Comparison of ENCODE assay signal across 32 mouse cellular contexts in the genomic region with DNA sequence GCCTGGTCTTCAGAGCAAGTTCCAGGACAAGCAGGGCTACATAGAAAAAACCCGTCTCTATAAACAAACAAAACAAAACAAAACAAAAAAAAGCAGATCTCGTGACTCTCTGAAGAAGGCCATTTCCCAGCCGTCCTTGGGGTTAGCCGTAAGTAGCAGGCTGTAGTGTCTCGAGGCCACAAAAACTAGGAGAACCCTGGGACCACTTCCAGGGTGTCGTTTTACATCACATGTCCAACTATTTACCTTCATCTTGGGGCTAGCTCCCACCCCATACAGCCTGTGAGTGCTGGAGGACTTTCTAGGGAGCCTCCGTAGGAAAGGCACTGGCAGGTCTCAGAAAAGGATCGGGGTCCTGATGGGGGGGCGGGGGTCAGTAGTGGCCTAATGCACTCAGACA. TPM values are rescaled to one million over a fixed set of nuclear protein-coding genes. Genes with fewer than 3 reads are reported as not detected.
DNase-seq lines count a peak whose midpoint lies in the region; ATAC-seq and TF ChIP-seq lines count a peak whose summit lies in the region.
"Had no signal": no experiment of that assay in that cellular context is flagged by ENCODE, and none has a peak within 500 bp of the region (broad histone marks: within the 10 kb centered on the region; RNA-seq: fewer than 3 reads in every experiment).

No protein-coding gene starts in this region.

- TF ChIP-seq CTCF in liver, postnatal 0 days (IDR thresholded peaks at IDR 0.05; ENCODE audit: low read depth) = no peak
- TF ChIP-seq CTCF in gastrocnemius, adult 2 months (IDR thresholded peaks at IDR 0.05) = no peak

- H3K4me3 ChIP-seq in liver, postnatal 0 days (ENCODE audit: low read depth, low read length) = no peak overlapping the region
- H3K4me3 ChIP-seq in liver, embryonic 11.5 days (ENCODE audit: low read depth, low read length) = no peak overlapping the region
- H3K4me3 ChIP-seq in gastrocnemius, adult 2 months = no peak overlapping the region
- H3K4me3 ChIP-seq: embryonic facial prominence, embryonic 12.5 days; erythroblast, embryonic 14.5 days; heart, embryonic 13.5 days; limb, embryonic 12.5 days; liver, embryonic 12.5 days had no signal

- peak; percentile 44 for DNase-seq in adrenal gland, postnatal 14 days
- DNase-seq in adrenal gland, adult 8-10 months = no peak
- no peak for DNase-seq in liver, postnatal 0 days
- DNase-seq in liver, embryonic 11.5 days (ENCODE audit: low spot score) = no peak
- DNase-seq in forelimb bud, embryonic 11.5 days (ENCODE audit: low read depth, low spot score) = peak; percentile 13
- DNase-seq in lung, postnatal 25 days (ENCODE audit: low spot score) = peak; percentile 63
- DNase-seq in thymus, postnatal 0 days (ENCODE audit: low spot score) = no peak
- DNase-seq in gastrocnemius, adult 2 months = no peak
- DNase-seq: adrenal gland, postnatal 25 days; cerebellum, adult 9-11 months; gastrocnemius, postnatal 10 days; heart, postnatal 14 days; kidney, adult 8-10 months; kidney, postnatal 14 days; thymus, postnatal 14 days had no signal

- H3K4me2 ChIP-seq in liver, postnatal 0 days (ENCODE audit: low read depth, low read length) = no peak overlapping the region
- H3K4me2 ChIP-seq in liver, embryonic 11.5 days = no peak overlapping the region
- H3K4me2 ChIP-seq: embryonic facial prominence, embryonic 12.5 days; heart, embryonic 13.5 days; hindbrain, embryonic 14.5 days; limb, embryonic 12.5 days; liver, embryonic 12.5 days had no signal

- 61% methylated on average over 9 of the region's 9 CpGs for WGBS in liver, postnatal 0 days (ENCODE audit: insufficient replicate concordance)
- 65% methylated on average over 9 of the region's 9 CpGs for WGBS in liver, embryonic 11.5 days

- peaks cover 19% of the 10 kb centered on the region for H3K4me1 ChIP-seq in liver, postnatal 0 days (ENCODE audit: insufficient read depth)
- H3K4me1 ChIP-seq in liver, embryonic 11.5 days (replicated peaks; ENCODE audit: control insufficient read depth, insufficient read depth, low read length) = no peaks in the 10 kb centered on the region
- H3K4me1 ChIP-seq: liver, embryonic 12.5 days had no signal

- ATAC-seq in liver, postnatal 0 days = no peak
- no peak for ATAC-seq in liver, embryonic 11.5 days (replicated peaks; ENCODE audit: low FRiP score)
- ATAC-seq: CD4-positive, CD25-positive, alpha-beta regulatory T cell, adult 4 months; forebrain, embryonic 14.5 days; inflammation-experienced regulatory T-cells, adult 6 months; Patski had no signal

- H3K27me3 ChIP-seq in liver, postnatal 0 days (ENCODE audit: insufficient read depth, low read length) = no peaks in the 10 kb centered on the region
- no peaks in the 10 kb centered on the region for H3K27me3 ChIP-seq in liver, embryonic 11.5 days (replicated peaks; ENCODE audit: control insufficient read depth, insufficient read depth, low read length)
- H3K27me3 ChIP-seq: embryonic facial prominence, embryonic 12.5 days; heart, embryonic 13.5 days; limb, embryonic 12.5 days; Patski had no signal

- intact Hi-C loops in gastrocnemius, adult 2 months (cut with DNase I) = no loop called here

- no peaks in the 10 kb centered on the region for H3K9me3 ChIP-seq in liver, postnatal 0 days (ENCODE audit: low read length)
- no peaks in the 10 kb centered on the region for H3K9me3 ChIP-seq in liver, embryonic 11.5 days (ENCODE audit: control insufficient read depth, low read length)
- H3K9me3 ChIP-seq: embryonic facial prominence, embryonic 12.5 days; heart, embryonic 13.5 days; limb, embryonic 12.5 days; liver, embryonic 12.5 days had no signal

- TF ChIP-seq EP300 in liver, postnatal 0 days (IDR thresholded peaks at IDR 0.05; ENCODE audit: low read depth) = no peak

- H3K36me3 ChIP-seq in liver, postnatal 0 days (replicated peaks; ENCODE audit: insufficient read depth, low read length) = no peaks in the 10 kb centered on the region
- H3K36me3 ChIP-seq in liver, embryonic 11.5 days (ENCODE audit: control insufficient read depth, insufficient read depth, low read length) = no peaks in the 10 kb centered on the region
- H3K36me3 ChIP-seq: embryonic facial prominence, embryonic 12.5 days; heart, embryonic 13.5 days; limb, embryonic 12.5 days; liver, embryonic 12.5 days had no signal

- no peak overlapping the region for H3K9ac ChIP-seq in liver, postnatal 0 days (replicated peaks)
- no peak overlapping the region for H3K9ac ChIP-seq in liver, embryonic 11.5 days (ENCODE audit: low read depth, low read length)
- H3K9ac ChIP-seq: embryonic facial prominence, embryonic 12.5 days; heart, embryonic 13.5 days; hindbrain, embryonic 14.5 days; limb, embryonic 12.5 days; liver, embryonic 12.5 days had no signal

- peak overlapping the region; percentile 77; the same call in 1 of the 2 replicates for H3K27ac ChIP-seq in liver, postnatal 0 days (ENCODE audit: low read depth)
- H3K27ac ChIP-seq in liver, embryonic 11.5 days (ENCODE audit: low read depth, low read length) = no peak overlapping the region
- no peak overlapping the region for H3K27ac ChIP-seq in gastrocnemius, adult 2 months
- H3K27ac ChIP-seq: embryonic facial prominence, embryonic 12.5 days; heart, embryonic 13.5 days; hindbrain, embryonic 14.5 days; limb, embryonic 12.5 days; liver, embryonic 12.5 days; macrophage had no signal

RNA-seq across cellular contexts. Expression of a gene that starts 0.9 kb away (rescaled TPM):
- 0.70 TPM in 1 of 2 replicates, not detected in the other for total RNA-seq in adrenal gland, postnatal 14 days (2021)
- not detected for total RNA-seq in adrenal gland, adult 8-10 months (2022)
- polyA plus RNA-seq in liver, postnatal 0 days (2015; fragmentation: Nextera tagmentation; extraction: Ambion mirVana) = 0.16 and 0.20 TPM in 2 replicates
- not detected in 2 replicates for polyA plus RNA-seq in liver, embryonic 11.5 days (2014; fragmentation: Nextera tagmentation; extraction: Ambion mirVana)
- polyA plus RNA-seq in thymus, postnatal 0 days (2015; fragmentation: Nextera tagmentation; extraction: Ambion mirVana) = 0.21 TPM in 1 of 2 replicates, not detected in the other
- total RNA-seq in gastrocnemius, adult 2 months (2021) = not detected
- total RNA-seq: adrenal gland, postnatal 25 days; gastrocnemius, postnatal 10 days; granulocyte monocyte progenitor cell, adult 5-6 weeks; layer of hippocampus, adult 18-20 months; layer of hippocampus, postnatal 14 days; left cerebral cortex, postnatal 10 days had no signal
- polyA plus RNA-seq: CD4-positive, CD25-positive, alpha-beta regulatory T cell, adult 4 months; cortical plate, adult 2 months; embryonic facial prominence, embryonic 12.5 days; erythroblast, embryonic 14.5 days; forebrain, embryonic 14.5 days; inflammation-experienced regulatory T-cells, adult 6 months; limb, embryonic 12.5 days; liver, embryonic 12.5 days; macrophage; neural tube, embryonic 14.5 days had no signal

RNA-seq across cellular contexts. Expression of a gene that starts 41.5 kb away (rescaled TPM):
- 29.1 and 32.7 TPM in 2 replicates for total RNA-seq in adrenal gland, postnatal 14 days (2021)
- 10 to 100 TPM; 31.1 to 39.0 (median 34.4) TPM for total RNA-seq in adrenal gland, adult 8-10 months (2022)
- polyA plus RNA-seq in liver, postnatal 0 days (2015; fragmentation: Nextera tagmentation; extraction: Ambion mirVana) = 21.1 and 21.7 TPM in 2 replicates
- 91.6 and 100 TPM in 2 replicates for polyA plus RNA-seq in liver, embryonic 11.5 days (2014; fragmentation: Nextera tagmentation; extraction: Ambion mirVana)
- polyA plus RNA-seq in thymus, postnatal 0 days (2015; fragmentation: Nextera tagmentation; extraction: Ambion mirVana) = 51.1 and 52.8 TPM in 2 replicates
- 10 to 100 TPM; 16.4 to 18.4 TPM for total RNA-seq in gastrocnemius, adult 2 months (2021)

RNA-seq across cellular contexts. Expression of a gene that starts 43.6 kb away (rescaled TPM):
- total RNA-seq in adrenal gland, postnatal 14 days (2021) = 25.8 and 33.1 TPM in 2 replicates
- total RNA-seq in adrenal gland, adult 8-10 months (2022) = 10 to 100 TPM; 23.9 to 36.8 (median 29.1) TPM
- polyA plus RNA-seq in liver, postnatal 0 days (2015; fragmentation: Nextera tagmentation; extraction: Ambion mirVana) = 13.0 and 13.3 TPM in 2 replicates
- 17.1 and 19.4 TPM in 2 replicates for polyA plus RNA-seq in liver, embryonic 11.5 days (2014; fragmentation: Nextera tagmentation; extraction: Ambion mirVana)
- 31.7 and 32.5 TPM in 2 replicates for polyA plus RNA-seq in thymus, postnatal 0 days (2015; fragmentation: Nextera tagmentation; extraction: Ambion mirVana)
- 10 to 100 TPM; 10.1 to 11.7 TPM for total RNA-seq in gastrocnemius, adult 2 months (2021)

RNA-seq across cellular contexts. Expression of a gene that starts 51.7 kb away (rescaled TPM):
- 20.2 and 36.5 TPM in 2 replicates for total RNA-seq in adrenal gland, postnatal 14 days (2021)
- total RNA-seq in adrenal gland, adult 8-10 months (2022) = 10 to 100 TPM; 20.0 to 37.7 (median 28.2) TPM
- polyA plus RNA-seq in liver, postnatal 0 days (2015; fragmentation: Nextera tagmentation; extraction: Ambion mirVana) = 92.3 and 113 TPM in 2 replicates
- polyA plus RNA-seq in liver, embryonic 11.5 days (2014; fragmentation: Nextera tagmentation; extraction: Ambion mirVana) = 39.5 and 40.3 TPM in 2 replicates
- polyA plus RNA-seq in thymus, postnatal 0 days (2015; fragmentation: Nextera tagmentation; extraction: Ambion mirVana) = 1.6 and 1.9 TPM in 2 replicates
- 10 to 100 TPM; 21.0 to 24.2 TPM for total RNA-seq in gastrocnemius, adult 2 months (2021)

Comparison
In these comparisons a context has a peak if more than half of its experiments do, and no peak if none do; other contexts are left out.
1. DNase-seq: peak in adrenal gland, postnatal 14 days (single experiment), forelimb bud, embryonic 11.5 days (single experiment) and lung, postnatal 25 days (single experiment); none in adrenal gland, adult 8-10 months (single experiment), liver, postnatal 0 days (single experiment), liver, embryonic 11.5 days (single experiment), thymus, postnatal 0 days (single experiment) and gastrocnemius, adult 2 months (single experiment).